Comparison of ENCODE assay signal across 15 mouse cellular contexts in the genomic region with DNA sequence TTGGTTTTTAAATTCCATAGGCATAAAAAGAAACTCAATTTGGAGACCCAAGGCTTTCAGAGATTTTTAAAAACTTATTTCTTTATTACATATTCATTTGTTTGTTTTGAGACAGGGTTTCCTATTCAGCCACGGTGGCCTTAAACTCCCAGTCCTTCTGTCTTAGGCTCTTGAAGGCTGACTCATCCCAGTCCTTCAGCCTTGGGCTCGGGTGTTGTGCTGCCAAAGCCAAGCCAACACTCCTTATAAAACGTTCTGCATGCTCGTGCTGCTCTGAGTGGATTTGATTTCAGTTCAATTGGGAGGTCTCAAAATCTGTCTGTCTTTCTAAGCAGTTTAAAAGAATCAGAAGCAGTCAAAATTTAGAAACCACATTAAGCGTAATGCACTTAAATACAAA.
A peak's percentile ranks its signal among the peaks of the same experiment; 100 is the strongest.
DNase-seq lines count a peak whose midpoint lies in the region.
"Had no signal": no experiment of that assay in that cellular context is flagged by ENCODE, and none has a peak within 500 bp of the region (broad histone marks: within the 10 kb centered on the region; RNA-seq: fewer than 3 reads in every experiment).

No protein-coding gene starts in this region.

- peak; percentile 30 to 63 for DNase-seq in adrenal gland, adult (ENCODE audit: inconsistent age in 2 of 2, low spot score in 1 of 2)
- no peak for DNase-seq in adrenal gland, postnatal 4 days (ENCODE audit: low spot score in 2 of 2)
- peak; percentile 13 for DNase-seq in adrenal gland, postnatal 10 days
- peak; percentile 28 to 43 for DNase-seq in adrenal gland, postnatal 36 days
- DNase-seq in layer of hippocampus, postnatal 14 days (ENCODE audit: low spot score in 2 of 2), result no peak
- no peak for DNase-seq in ovary, postnatal 14 days (ENCODE audit: low spot score)
- DNase-seq: cerebellum, adult 11-12 months; cerebellum, adult 8-10 months; cerebellum, postnatal 10 days; cerebellum, postnatal 36 days; embryo, embryonic 11 days; gastrocnemius, postnatal 10 days; gastrocnemius, postnatal 36 days; heart, postnatal 36 days; kidney, adult 11 months had no signal

Comparison
In these comparisons a context has a peak if more than half of its experiments do, and no peak if none do; other contexts are left out.
1. DNase-seq: peak in adrenal gland, adult (2 of 2), adrenal gland, postnatal 10 days (single experiment) and adrenal gland, postnatal 36 days (2 of 2); none in adrenal gland, postnatal 4 days (0 of 2), layer of hippocampus, postnatal 14 days (0 of 2) and ovary, postnatal 14 days (single experiment).